11 mouse cellular contexts compared by ENCODE assay signal in genomic region chr16:45346930-45347387, GRCm38 (mm10).
"Had no signal": no experiment of that assay in that cellular context is flagged by ENCODE, and none has a peak within 500 bp of the region (broad histone marks: within the 10 kb centered on the region; RNA-seq: fewer than 3 reads in every experiment).

No protein-coding gene starts in this region.

- DNase-seq: kidney, adult 18-20 months; kidney, postnatal 14 days; left cerebral cortex, postnatal 4 days; lung, adult 18-20 months; midbrain, embryonic 14.5 days; right cerebral cortex, postnatal 14 days; thymus, adult 18-20 months; thymus, postnatal 14 days had no signal

- H3K27ac ChIP-seq: kidney, embryonic 15.5 days; limb, embryonic 13.5 days; liver, embryonic 14.5 days had no signal

- H3K4me3 ChIP-seq: kidney, embryonic 15.5 days; limb, embryonic 13.5 days had no signal
